Mouse (Mus musculus): ENCODE data around the gene Cfap100.

DNA sequence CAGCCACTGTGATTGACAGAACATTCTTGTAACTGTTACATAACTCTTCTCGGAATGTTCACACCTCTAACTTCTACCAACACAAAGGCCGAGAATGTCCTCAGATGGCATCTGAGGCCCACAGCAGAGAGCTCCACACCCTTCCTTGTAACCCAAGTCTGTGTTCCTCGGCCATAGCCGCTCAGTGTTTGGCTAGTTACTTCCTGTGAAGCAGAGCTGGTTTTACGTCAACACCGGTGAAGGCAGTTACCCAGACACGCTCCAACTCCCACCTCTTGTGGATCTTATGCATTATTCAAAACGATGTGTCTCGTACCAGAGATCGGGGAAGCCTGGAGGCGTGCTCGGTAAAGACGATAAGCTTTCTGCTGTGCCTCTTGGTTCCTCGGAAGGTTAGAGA lies 1.3 kb upstream of the Cfap100 start:
- TF ChIP-seq CTCF (conservative IDR thresholded peaks at IDR 0.05 in 1 of 2, IDR thresholded peaks at IDR 0.05 in 1 of 2; ENCODE audit: low read depth in 2 of 2, low read length in 2 of 2), result no peak
- TF ChIP-seq SIN3A (IDR thresholded peaks at IDR 0.05; ENCODE audit: low read length), result no peak
- no peak for TF ChIP-seq GABPA (IDR thresholded peaks at IDR 0.05; ENCODE audit: insufficient replicate concordance, low read depth, low read length)
- TF ChIP-seq POLR2AphosphoS2 (IDR thresholded peaks at IDR 0.05; ENCODE audit: low read depth, low read length), result no peak
- no peak for TF ChIP-seq POLR2A (IDR thresholded peaks at IDR 0.05; ENCODE audit: low read depth, low read length)
- no peak for TF ChIP-seq NELFE (IDR thresholded peaks at IDR 0.05; ENCODE audit: low read depth, low read length)
- no peak for TF ChIP-seq MEF2A (IDR thresholded peaks at IDR 0.05; ENCODE audit: borderline replicate concordance, low read depth, low read length)
- no peak for TF ChIP-seq RAD21 (IDR thresholded peaks at IDR 0.05; ENCODE audit: low read depth, low read length)
- no peak for TF ChIP-seq EP300 (IDR thresholded peaks at IDR 0.05; ENCODE audit: low read length)
- TF ChIP-seq JUND (conservative IDR thresholded peaks at IDR 0.05; ENCODE audit: low read depth, low read length), result no peak

All from CH12.LX (cell line).